Mouse (Mus musculus) MEL (cell line): Measurements from ENCODE around the gene Cmss1.

ENCODE experiments used
- CTCF ChIP-seq, 3 experiments: IDR thresholded peaks in 2 of 3; conservative IDR thresholded peaks in 1 of 3; 2 replicates each; pipeline ENCODE4 v1.5.1; 2011 to 2012; ENCODE audit warnings: low read length in 3 of 3, low read depth in 2 of 3, mild to moderate bottlenecking in 2 of 3, improper control_type of control experiment in 1 of 3, inconsistent platforms in 1 of 3, mixed read lengths in 1 of 3, moderate library complexity in 1 of 3; ENCODE audit not compliant: control insufficient read depth in 1 of 3, insufficient read depth in 1 of 3, poor library complexity in 1 of 3, severe bottlenecking in 1 of 3
- GATA1 ChIP-seq: IDR thresholded peaks from 2 replicates; pipeline ENCODE4 v1.6.1; 2011; ENCODE audit warnings: low read depth, low read length, improper control_type of control experiment
- NRF1 ChIP-seq: IDR thresholded peaks from 2 replicates; pipeline ENCODE4 v1.6.1; 2014; ENCODE audit warnings: low read depth, mild to moderate bottlenecking, inconsistent platforms, low read length, improper control_type of control experiment, moderate library complexity; ENCODE audit not compliant: poor library complexity, insufficient read depth, severe bottlenecking

GRCm38 (mm10) chr16:57597295-57597957, 9.2 kb downstream of the Cmss1 start:
- TF ChIP-seq GATA1, result no peak
- TF ChIP-seq CTCF (IDR thresholded peaks at IDR 0.05 in 2 of 3, conservative IDR thresholded peaks at IDR 0.05 in 1 of 3; ENCODE audit: control insufficient read depth in 1 of 3, insufficient read depth in 1 of 3, low read depth in 2 of 3, low read length in 3 of 3, poor library complexity in 1 of 3, severe bottlenecking in 1 of 3), result no peak
- no peak for TF ChIP-seq NRF1
